Mouse (Mus musculus): ENCODE measurements around the gene Arnt2. TPM values are rescaled to one million over a fixed set of nuclear protein-coding genes. Genes with fewer than 3 reads are reported as not detected.

The Arnt2 gene
- total RNA-seq, 2 experiments from 2014 or later: 160 to 172 TPM

GRCm38 (mm10) chr7:84349976-84350375, 60.0 kb downstream of the Arnt2 start:
- no peak for DNase-seq (ENCODE audit: low spot score in 2 of 2)

- DNase-seq (ENCODE audit: low spot score in 2 of 2): no peak
Measured at GRCm38 (mm10) chr7:84348145-84348911, 61.6 kb downstream of the Arnt2 start.

GRCm38 (mm10) chr7:84343160-84343559, 66.8 kb downstream of the Arnt2 start:
- no peak for DNase-seq (ENCODE audit: low spot score in 2 of 2)

- DNase-seq (ENCODE audit: low spot score in 2 of 2): no peak
Measured at GRCm38 (mm10) chr7:84341001-84341400, 69.0 kb downstream of the Arnt2 start.

GRCm38 (mm10) chr7:84339186-84339585, 70.8 kb downstream of the Arnt2 start:
- no peak for DNase-seq (ENCODE audit: low spot score in 2 of 2)

- no peak for DNase-seq (ENCODE audit: low spot score in 2 of 2)
Measured at GRCm38 (mm10) chr7:84337768-84338167, 72.2 kb downstream of the Arnt2 start.

- no peak for DNase-seq (ENCODE audit: low spot score in 2 of 2)
Measured at GRCm38 (mm10) chr7:84336907-84337306, 73.1 kb downstream of the Arnt2 start.

- DNase-seq (ENCODE audit: low spot score in 2 of 2): no peak
Measured at GRCm38 (mm10) chr7:84336580-84336886, 73.4 kb downstream of the Arnt2 start.

- no peak for DNase-seq (ENCODE audit: low spot score in 2 of 2)
Measured at GRCm38 (mm10) chr7:84335766-84336579, 74.0 kb downstream of the Arnt2 start.

- DNase-seq (ENCODE audit: low spot score in 2 of 2): no peak
Measured at GRCm38 (mm10) chr7:84333996-84334395, 76.0 kb downstream of the Arnt2 start.

GRCm38 (mm10) chr7:84332295-84333168, 77.4 kb downstream of the Arnt2 start:
- no peak for DNase-seq (ENCODE audit: low spot score in 2 of 2)

- DNase-seq (ENCODE audit: low spot score in 2 of 2): no peak
Measured at GRCm38 (mm10) chr7:84329174-84329583, 80.8 kb downstream of the Arnt2 start.

- DNase-seq (ENCODE audit: low spot score in 2 of 2): peak; percentile 69 to 71
Measured at GRCm38 (mm10) chr7:84328770-84329169, 81.2 kb downstream of the Arnt2 start.

- no peak for DNase-seq (ENCODE audit: low spot score in 2 of 2)
Measured at GRCm38 (mm10) chr7:84325570-84326328, 84.2 kb downstream of the Arnt2 start.

- DNase-seq (ENCODE audit: low spot score in 2 of 2): no peak
Measured at GRCm38 (mm10) chr7:84321542-84321941, 88.4 kb downstream of the Arnt2 start.

- DNase-seq (ENCODE audit: low spot score in 2 of 2): no peak
Measured at GRCm38 (mm10) chr7:84315353-84316003, 94.5 kb downstream of the Arnt2 start.

- DNase-seq (ENCODE audit: low spot score in 2 of 2): no peak
Measured at GRCm38 (mm10) chr7:84314742-84315141, 95.2 kb downstream of the Arnt2 start.

- no peak for DNase-seq (ENCODE audit: low spot score in 2 of 2)
Measured at GRCm38 (mm10) chr7:84311624-84312023, 98.4 kb downstream of the Arnt2 start.

- no peak for DNase-seq (ENCODE audit: low spot score in 2 of 2)
Measured at GRCm38 (mm10) chr7:84310909-84311311, 99.1 kb downstream of the Arnt2 start.

GRCm38 (mm10) chr7:84307329-84307925, 102.5 kb downstream of the Arnt2 start:
- no peak for DNase-seq (ENCODE audit: low spot score in 2 of 2)
